Mouse (Mus musculus) hindbrain, embryonic 10.5 days (tissue): ENCODE measurements around the gene Ubfd1. TPM values are rescaled to one million over a fixed set of nuclear protein-coding genes. Genes with fewer than 3 reads are reported as not detected.
A peak's percentile ranks its signal among the peaks of the same experiment; 100 is the strongest.

ENCODE experiments used
- DNase-seq: peaks from one replicate; pipeline ENCODE4 v3.0.0-alpha.2; 2017; ENCODE audit warnings: low spot score
- H3K27ac ChIP-seq: fragments of 300-500 bp; sonication (generic); 2 replicates; pipeline ENCODE4 v1.5.1; 2016; ENCODE audit warnings: mild to moderate bottlenecking, moderate library complexity
- H3K27me3 ChIP-seq: fragments of 300-500 bp; sonication (generic); 2 replicates; pipeline ENCODE4 v1.6.1; 2016; ENCODE audit warnings: mild to moderate bottlenecking; ENCODE audit not compliant: poor library complexity, insufficient read depth, severe bottlenecking
- H3K36me3 ChIP-seq: fragments of 300-500 bp; sonication (generic); 2 replicates; pipeline ENCODE4 v1.6.1; 2016; ENCODE audit warnings: mild to moderate bottlenecking, moderate library complexity
- H3K4me1 ChIP-seq: fragments of 300-500 bp; sonication (generic); replicated peaks from 2 replicates; pipeline ENCODE4 v1.6.1; 2016; ENCODE audit warnings: mild to moderate bottlenecking
- H3K4me3 ChIP-seq: fragments of 300-500 bp; sonication (generic); 2 replicates; pipeline ENCODE4 v1.5.1; 2016; ENCODE audit warnings: mild to moderate bottlenecking, moderate library complexity
- H3K9me3 ChIP-seq: fragments of 300-500 bp; sonication (generic); 2 replicates; pipeline ENCODE4 v1.6.1; 2016; ENCODE audit warnings: mild to moderate bottlenecking, moderate library complexity
- WGBS: fragments of 180-500 bp; shearing (Covaris S2); methylation state at CpG from one replicate; pipeline ENCODE4 v1.1.7; 2016; 5-methylcytosine and 5-hydroxymethylcytosine counted together
- polyA plus RNA-seq: library from polyadenylated mRNA; unstranded; fragments of >200 nt; fragmentation: Nextera tagmentation; extraction: Ambion mirVana; gene quantifications from 2 replicates; pipeline ENCODE4 v1.2.1, GENCODE M21; 2016

Gene Ubfd1
- polyA plus RNA-seq, 1 experiment from 2014 or later: 64.3 TPM

DNA sequence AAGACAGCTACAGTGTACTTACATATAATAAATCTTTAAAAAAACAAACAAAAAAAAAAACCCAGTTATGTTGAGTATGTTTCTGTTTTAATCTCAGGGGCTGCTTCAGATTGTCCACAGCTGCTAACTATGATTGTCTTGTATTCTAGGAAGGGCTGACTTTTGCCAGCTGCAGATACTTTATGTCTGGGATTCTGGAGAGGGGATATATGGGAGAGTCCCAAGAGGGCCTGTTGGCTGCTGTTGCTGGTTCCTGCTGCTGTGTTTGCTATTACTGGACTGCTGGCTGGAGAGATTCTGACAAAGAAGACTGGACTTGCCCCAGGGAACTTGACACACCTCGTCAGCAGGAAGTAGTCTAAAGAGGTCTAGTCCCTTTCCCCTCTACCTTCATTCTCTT is 16.1 kb upstream of the Ubfd1 start:
- DNase-seq: no peak
- H3K4me3 ChIP-seq: no peak overlapping the region
- peaks cover 86% of the 10 kb centered on the region for H3K36me3 ChIP-seq
- 92% methylated on average over 1 of the region's 1 CpGs for WGBS
- no peaks in the 10 kb centered on the region for H3K4me1 ChIP-seq
- H3K9me3 ChIP-seq: no peaks in the 10 kb centered on the region
- H3K27me3 ChIP-seq: no peaks in the 10 kb centered on the region
- H3K27ac ChIP-seq: no peak overlapping the region

DNA sequence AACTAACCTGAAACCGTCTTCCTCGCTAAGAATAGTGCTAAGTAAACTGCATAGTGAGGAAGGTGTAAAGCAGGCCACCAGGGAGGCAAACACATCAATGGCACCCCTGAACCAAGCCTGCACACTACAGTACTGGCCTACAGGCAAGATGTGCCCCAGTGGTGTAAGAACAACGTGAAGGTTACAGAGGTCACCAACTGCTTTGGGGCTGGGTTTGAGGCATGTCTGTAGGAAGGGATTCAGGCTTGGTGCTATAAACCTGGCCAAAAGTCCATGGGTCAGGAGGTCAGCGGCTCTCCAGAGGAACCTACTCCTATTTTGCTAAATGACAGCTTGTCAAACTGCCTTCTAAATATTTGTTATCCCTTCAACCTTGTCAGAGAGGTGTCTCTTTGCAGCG is 10.3 kb upstream of the Ubfd1 start:
- H3K4me1 ChIP-seq: no peaks in the 10 kb centered on the region
- peaks cover 2% of the 10 kb centered on the region; the same call in 1 of the 2 replicates for H3K9me3 ChIP-seq
- H3K36me3 ChIP-seq: peaks cover 90% of the 10 kb centered on the region
- H3K27me3 ChIP-seq: no peaks in the 10 kb centered on the region
- no peak overlapping the region for H3K27ac ChIP-seq
- no peak for DNase-seq
- no peak overlapping the region for H3K4me3 ChIP-seq
- 91% methylated on average over 5 of the region's 5 CpGs for WGBS

DNA sequence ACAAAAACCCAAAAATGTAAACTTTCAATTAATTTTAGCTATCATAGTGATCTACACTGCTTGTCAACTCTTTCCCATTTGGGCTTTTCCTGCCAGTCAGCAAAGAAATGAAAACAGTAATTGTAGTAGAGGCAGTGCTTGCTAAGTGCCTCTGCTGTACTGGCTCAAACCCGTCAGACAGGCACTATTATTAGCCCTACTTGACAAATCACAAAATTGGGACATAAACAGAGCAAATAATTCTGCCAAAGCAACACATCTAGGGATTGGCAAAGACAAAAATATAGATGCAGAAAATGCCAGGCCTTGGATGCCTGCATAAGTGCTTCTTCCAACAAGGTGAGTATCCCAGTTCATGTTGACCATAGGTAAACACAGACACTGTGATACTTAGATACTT is 1.3 kb upstream of the Ubfd1 start:
- DNase-seq: no peak
- peaks cover 46% of the 10 kb centered on the region for H3K36me3 ChIP-seq
- H3K9me3 ChIP-seq: no peaks in the 10 kb centered on the region
- peak overlapping the region; percentile 100 for H3K4me3 ChIP-seq
- 92% methylated on average over 1 of the region's 1 CpGs for WGBS
- H3K4me1 ChIP-seq: peaks cover 35% of the 10 kb centered on the region
- H3K27ac ChIP-seq: no peak overlapping the region
- no peaks in the 10 kb centered on the region for H3K27me3 ChIP-seq

- H3K4me3 ChIP-seq: peak overlapping the region; percentile 100
- H3K9me3 ChIP-seq: no peaks in the 10 kb centered on the region
- no peak for DNase-seq
- WGBS: 21% methylated on average over 31 of the region's 31 CpGs
- H3K27me3 ChIP-seq: no peaks in the 10 kb centered on the region
- peak overlapping the region; percentile 98 for H3K27ac ChIP-seq
- H3K4me1 ChIP-seq: peaks cover 35% of the 10 kb centered on the region
- H3K36me3 ChIP-seq: peaks cover 46% of the 10 kb centered on the region
These were observed 652 bp upstream of the Ubfd1 start for GRCm38 (mm10) chr7:122066102-122066944.

DNA sequence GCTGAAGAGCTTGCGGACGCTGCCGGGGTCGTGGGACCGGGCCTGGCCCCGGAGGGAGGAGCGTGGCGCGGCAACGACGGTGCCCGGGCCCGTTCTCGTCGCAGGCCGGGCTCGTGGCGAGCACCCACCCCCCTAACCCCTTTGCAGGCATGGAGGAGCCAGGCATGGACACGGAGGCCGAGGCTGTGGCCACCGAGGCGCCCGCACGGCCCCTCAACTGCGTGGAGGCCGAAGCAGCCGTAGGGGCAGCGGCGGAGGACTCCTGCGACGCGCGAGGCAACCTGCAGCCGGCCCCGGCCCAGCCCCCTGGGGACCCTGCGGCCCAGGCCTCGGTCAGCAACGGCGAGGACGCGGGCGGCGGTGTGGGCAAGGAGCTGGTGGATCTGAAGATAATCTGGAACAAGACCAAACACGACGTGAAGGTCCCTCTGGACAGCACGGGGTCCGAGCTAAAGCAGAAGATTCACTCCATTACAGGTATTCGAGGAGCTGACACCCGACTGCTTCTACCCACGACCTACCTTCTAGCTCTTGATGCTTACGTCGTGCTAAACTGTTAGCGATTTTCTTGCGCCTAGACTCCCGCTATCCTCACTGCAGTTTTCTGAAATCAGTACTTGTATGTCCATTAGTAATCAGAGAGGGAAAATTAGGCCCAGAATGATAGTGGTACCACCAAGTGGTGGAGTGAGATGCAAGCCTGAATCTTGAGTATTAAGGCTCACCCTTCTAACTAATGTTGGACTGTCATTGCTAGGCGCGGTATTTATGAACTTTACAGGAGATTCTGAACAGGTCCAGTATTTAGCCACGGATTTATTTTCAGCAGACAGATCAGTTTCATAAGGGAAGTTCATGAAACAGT is 774 bp downstream of the Ubfd1 start:
- peaks cover 35% of the 10 kb centered on the region for H3K4me1 ChIP-seq
- no peaks in the 10 kb centered on the region for H3K27me3 ChIP-seq
- H3K36me3 ChIP-seq: peaks cover 46% of the 10 kb centered on the region
- 1% methylated on average over 58 of the region's 58 CpGs for WGBS
- no peaks in the 10 kb centered on the region for H3K9me3 ChIP-seq
- peak overlapping the region; percentile 100 for H3K4me3 ChIP-seq
- DNase-seq: no peak
- peak overlapping the region; percentile 98 for H3K27ac ChIP-seq

DNA sequence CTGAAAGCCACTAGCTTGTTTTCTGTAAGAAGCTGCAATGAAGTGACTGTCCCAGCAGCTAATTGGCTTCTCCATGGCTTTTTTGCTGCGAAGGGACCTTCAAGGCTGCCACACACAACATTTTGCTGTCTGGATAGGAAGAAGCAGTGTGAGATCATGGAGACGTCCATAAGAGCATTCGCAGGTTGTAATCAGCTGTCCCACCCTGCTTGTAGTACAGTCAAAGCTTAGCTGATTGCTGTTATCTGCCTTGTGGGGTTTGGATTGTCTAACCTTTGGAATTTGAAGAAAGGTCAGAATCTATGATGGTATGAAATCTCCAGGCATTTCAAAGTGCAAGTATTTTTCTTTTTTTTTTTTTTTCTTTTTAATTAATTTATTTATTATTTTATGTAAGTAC is 7.4 kb downstream of the Ubfd1 start:
- Histone ChIP-seq H3K27me3 (no peaks in the 10 kb centered on the region), H3K4me1 (0 out of 2 replicates have a peak, but pooled peaks cover 3% of the 10 kb centered on the region), H3K36me3 (peaks cover 100% of the 10 kb centered on the region), H3K4me3 (no peak overlapping the region), H3K9me3 (no peaks in the 10 kb centered on the region), H3K27ac (no peak overlapping the region)
- 90% methylated on average over 3 of the region's 3 CpGs for WGBS
- DNase-seq: no peak

- H3K27ac ChIP-seq: no peak overlapping the region
- WGBS: 96% methylated on average over 8 of the region's 8 CpGs
- no peaks in the 10 kb centered on the region for H3K27me3 ChIP-seq
- no peak for DNase-seq
- H3K9me3 ChIP-seq: no peaks in the 10 kb centered on the region
- H3K4me3 ChIP-seq: no peak overlapping the region
- H3K4me1 ChIP-seq: no peaks in the 10 kb centered on the region
- peaks cover 95% of the 10 kb centered on the region for H3K36me3 ChIP-seq
These were observed 13.0 kb downstream of the Ubfd1 start for GRCm38 (mm10) chr7:122079798-122080554.

DNA sequence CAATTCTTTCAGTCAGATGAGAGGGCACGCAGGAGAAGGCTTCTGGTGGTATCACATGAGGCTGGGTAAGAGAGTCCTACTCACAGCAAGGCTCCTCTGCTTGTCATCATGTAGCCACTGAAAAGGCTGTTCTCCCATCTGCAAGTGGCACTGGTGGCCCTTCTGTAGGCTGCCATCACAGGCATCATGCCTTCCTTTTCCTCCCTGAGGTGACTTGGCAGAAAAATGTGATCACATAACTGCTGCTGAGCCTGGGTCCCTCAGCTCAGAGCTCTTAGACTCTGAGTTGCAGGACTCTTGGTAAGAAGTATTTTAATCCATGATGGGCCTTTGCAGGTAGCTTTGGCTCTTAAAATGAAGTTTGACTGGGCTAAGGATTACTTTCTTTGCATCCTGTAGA is 14.1 kb downstream of the Ubfd1 start:
- no peak for DNase-seq
- H3K9me3 ChIP-seq: no peaks in the 10 kb centered on the region
- H3K27me3 ChIP-seq: no peaks in the 10 kb centered on the region
- H3K4me3 ChIP-seq: no peak overlapping the region
- no peaks in the 10 kb centered on the region for H3K4me1 ChIP-seq
- peaks cover 95% of the 10 kb centered on the region for H3K36me3 ChIP-seq
- WGBS: 88% methylated on average over 1 of the region's 1 CpGs
- H3K27ac ChIP-seq: no peak overlapping the region

- no peaks in the 10 kb centered on the region for H3K9me3 ChIP-seq
- no peak for DNase-seq
- no peaks in the 10 kb centered on the region for H3K27me3 ChIP-seq
- no peak overlapping the region for H3K27ac ChIP-seq
- H3K36me3 ChIP-seq: peaks cover 96% of the 10 kb centered on the region
- H3K4me1 ChIP-seq: no peaks in the 10 kb centered on the region
- H3K4me3 ChIP-seq: no peak overlapping the region
- 91% methylated on average over 11 of the region's 11 CpGs for WGBS
These were observed 20.4 kb downstream of the Ubfd1 start for GRCm38 (mm10) chr7:122087195-122087982.

DNA sequence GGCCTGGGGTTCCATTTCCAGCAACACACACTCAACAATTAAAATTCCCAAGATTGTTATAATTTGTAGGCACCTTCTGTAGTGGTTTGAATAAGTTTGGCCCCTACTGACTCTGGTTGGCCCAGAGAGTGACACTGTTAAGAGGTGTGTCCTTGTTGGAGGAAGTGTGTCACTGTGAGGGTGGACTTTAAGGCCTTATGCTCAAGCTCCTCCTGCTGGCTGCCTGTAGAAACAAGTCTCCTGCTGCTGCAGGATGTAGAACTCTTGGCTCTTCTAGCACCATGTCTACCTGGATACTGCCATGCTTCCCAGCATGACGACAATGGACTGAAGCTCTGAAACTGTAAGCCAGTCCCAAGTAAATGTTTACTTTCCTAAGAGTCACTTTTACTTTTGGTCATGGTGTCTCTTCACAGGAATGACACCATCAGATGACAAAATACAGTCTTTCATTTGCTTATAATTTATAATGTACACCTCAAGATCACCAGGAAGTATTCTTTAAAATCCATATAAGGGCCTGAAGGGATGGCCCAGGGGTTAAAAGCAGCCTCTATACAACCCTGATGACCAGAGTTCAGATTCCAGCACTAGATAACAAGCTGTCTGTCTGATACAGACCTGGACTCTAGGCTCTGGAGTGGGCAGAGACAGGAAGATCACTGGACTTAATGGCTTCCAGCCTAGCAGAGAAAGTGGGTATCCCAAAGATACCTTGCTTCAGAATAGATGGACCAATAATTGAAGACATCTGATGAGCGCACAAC is 27.8 kb downstream of the Ubfd1 start:
- Histone ChIP-seq H3K4me1 (no peaks in the 10 kb centered on the region), H3K4me3 (no peak overlapping the region), H3K9me3 (no peaks in the 10 kb centered on the region), H3K36me3 (peaks cover 96% of the 10 kb centered on the region), H3K27ac (no peak overlapping the region), H3K27me3 (no peaks in the 10 kb centered on the region)
- no peak for DNase-seq
- WGBS: 97% methylated on average over 2 of the region's 2 CpGs

GRCm38 (mm10) chr7:122098009-122098408 is 31.0 kb downstream of the Ubfd1 start:
- WGBS: 90% methylated on average over 3 of the region's 3 CpGs
- DNase-seq: no peak

More at GRCm38 (mm10) chr7:122098009-122098408, 31.0 kb downstream of the Ubfd1 start:
- H3K4me1 ChIP-seq: peaks cover 13% of the 10 kb centered on the region
- no peak overlapping the region for H3K4me3 ChIP-seq
- no peaks in the 10 kb centered on the region for H3K9me3 ChIP-seq
- H3K36me3 ChIP-seq: peaks cover 64% of the 10 kb centered on the region
- H3K27ac ChIP-seq: no peak overlapping the region
- H3K27me3 ChIP-seq: no peaks in the 10 kb centered on the region
